Mouse (Mus musculus) lung, adult 2 months (tissue): ENCODE results near the gene Hivep2. TPM values are rescaled to one million over a fixed set of nuclear protein-coding genes. Genes with fewer than 3 reads are reported as not detected.

Experiments
- DNase-seq: peaks from one replicate; pipeline ENCODE4 v3.0.0; 2022
- H3K4me1 ChIP-seq: fragments of 200-500 bp; 2 replicates; pipeline ENCODE4 v1.6.1; 2011; ENCODE audit warnings: low read length; ENCODE audit not compliant: control insufficient read depth, insufficient read depth
- H3K4me3 ChIP-seq: fragments of 200-500 bp; replicated peaks from 2 replicates; pipeline ENCODE3; 2011; ENCODE audit warnings: low read depth, mild to moderate bottlenecking, control low read depth, low read length; ENCODE audit errors: extremely low read depth
- CTCF ChIP-seq: fragments of 200-500 bp; IDR thresholded peaks from 2 replicates; pipeline ENCODE4 v1.5.1; 2011; ENCODE audit warnings: mild to moderate bottlenecking, low read length, control low read depth; ENCODE audit not compliant: insufficient read depth
- POLR2A ChIP-seq: fragments of 200-500 bp; IDR thresholded peaks from 2 replicates; pipeline ENCODE4 v1.6.1; 2011; ENCODE audit warnings: low read depth, mild to moderate bottlenecking, control low read depth, low read length, borderline replicate concordance; ENCODE audit errors: extremely low read depth
- WGBS: fragments of 180-500 bp; shearing (Covaris S2); methylation state at CpG from one replicate; pipeline ENCODE4 v1.1.7; 2018; 5-methylcytosine and 5-hydroxymethylcytosine counted together
- polyA plus RNA-seq: library from polyadenylated mRNA; depleted of rRNA; stranded (reverse); fragments of >200 nt; gene quantifications from 2 replicates; pipeline ENCODE4 v1.2.3, GENCODE M21; 2012

Hivep2 gene
- polyA plus RNA-seq, 1 experiment: 11.0 TPM

DNA sequence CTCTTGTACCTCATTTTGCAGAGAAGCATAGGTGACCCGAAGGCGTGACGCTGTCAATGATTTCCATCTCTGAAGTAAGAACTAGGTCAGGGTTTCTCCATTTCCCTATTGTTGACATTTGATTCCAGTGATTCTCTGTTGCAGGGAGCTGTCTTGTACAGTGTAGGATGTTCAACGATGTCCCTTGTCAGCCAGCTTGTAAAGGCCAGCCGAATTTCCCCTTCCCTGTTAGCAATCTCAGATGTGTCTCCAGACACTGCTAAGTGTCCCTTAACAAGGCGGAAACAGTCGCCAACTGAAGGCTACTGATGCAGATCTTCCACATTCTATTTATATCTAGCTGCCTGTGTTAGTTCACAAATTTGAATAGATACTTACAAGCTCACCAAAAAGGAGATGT, 68.9 kb downstream of the Hivep2 start:
- Histone ChIP-seq H3K4me3 (no peak overlapping the region), H3K4me1 (peaks cover 6% of the 10 kb centered on the region)
- TF ChIP-seq POLR2A (no peak), CTCF (no peak)
- WGBS: 77% methylated on average over 7 of the region's 7 CpGs
- no peak for DNase-seq

DNA sequence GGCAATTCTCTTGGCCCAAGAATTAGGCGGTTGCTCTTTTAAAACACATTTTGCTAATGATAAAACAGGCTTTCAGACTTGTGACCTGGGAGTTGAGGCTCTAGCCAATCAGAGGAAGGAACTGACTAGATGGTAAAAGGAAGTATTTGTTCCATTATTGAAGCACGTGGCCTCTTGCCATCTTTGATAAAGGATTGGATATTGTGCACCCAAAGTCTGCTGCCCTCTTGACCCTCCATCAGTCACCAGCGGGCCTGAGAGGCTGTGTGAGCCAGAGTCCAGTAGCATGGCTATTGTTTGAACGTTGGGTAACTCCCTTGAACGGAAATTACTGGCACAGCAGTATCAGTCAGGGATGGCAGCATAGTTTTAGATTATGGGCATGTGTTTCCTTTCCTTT, 69.7 kb downstream of the Hivep2 start:
- H3K4me3 ChIP-seq: no peak overlapping the region
- peaks cover 6% of the 10 kb centered on the region for H3K4me1 ChIP-seq
- 38% methylated on average over 5 of the region's 5 CpGs for WGBS
- DNase-seq: no peak
- TF ChIP-seq POLR2A: no peak
- no peak for TF ChIP-seq CTCF

DNA sequence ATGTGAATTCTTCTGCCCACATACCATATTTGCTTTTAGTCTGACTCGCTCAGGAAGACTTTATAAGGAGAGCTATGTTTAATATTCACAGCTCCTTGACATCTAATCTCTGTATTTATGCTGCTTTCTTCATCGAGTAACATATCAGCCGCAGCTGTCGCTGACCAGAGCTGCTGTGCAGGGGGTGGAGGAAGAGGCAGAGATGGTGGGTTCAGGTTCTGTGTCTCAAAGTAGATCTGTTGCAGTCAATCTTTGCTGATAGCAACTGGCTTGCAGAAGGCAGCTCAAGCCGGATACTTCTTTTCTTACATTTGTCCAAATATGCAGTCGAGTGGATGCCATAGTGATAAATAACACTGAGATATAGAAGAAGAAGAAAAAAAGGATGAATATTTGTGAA, 70.6 kb downstream of the Hivep2 start:
- no peak for DNase-seq
- TF ChIP-seq POLR2A (no peak), CTCF (no peak)
- 81% methylated on average over 6 of the region's 6 CpGs for WGBS
- no peak overlapping the region for H3K4me3 ChIP-seq
- peaks cover 6% of the 10 kb centered on the region for H3K4me1 ChIP-seq

DNA sequence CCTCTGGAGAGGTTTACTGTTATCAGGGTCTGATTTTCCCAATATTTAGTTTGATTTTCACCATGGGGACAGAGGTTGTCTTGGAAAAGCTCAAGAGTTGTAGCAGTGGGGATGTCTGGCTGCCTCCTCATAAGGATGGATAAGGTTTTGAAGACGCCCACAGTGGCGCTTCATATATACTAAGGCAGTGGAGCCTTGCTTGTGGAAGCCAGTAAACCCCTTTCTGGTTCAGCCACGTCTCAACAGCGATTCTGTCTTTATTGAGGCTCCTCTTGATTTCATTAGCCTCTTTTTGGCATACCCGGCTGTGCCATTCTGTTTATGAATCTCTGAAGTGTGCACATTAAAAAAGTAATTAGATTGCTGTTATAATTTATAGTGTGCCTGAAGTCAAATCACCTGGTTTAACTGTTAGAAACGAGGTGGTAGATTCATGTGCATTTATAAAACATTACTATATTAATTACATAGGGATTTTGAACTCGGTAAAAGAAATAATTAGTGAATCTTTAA, 72.2 kb downstream of the Hivep2 start:
- 87% methylated on average over 7 of the region's 7 CpGs for WGBS
- peaks cover 6% of the 10 kb centered on the region for H3K4me1 ChIP-seq
- H3K4me3 ChIP-seq: no peak overlapping the region
- TF ChIP-seq POLR2A (no peak), CTCF (no peak)
- DNase-seq: no peak

DNA sequence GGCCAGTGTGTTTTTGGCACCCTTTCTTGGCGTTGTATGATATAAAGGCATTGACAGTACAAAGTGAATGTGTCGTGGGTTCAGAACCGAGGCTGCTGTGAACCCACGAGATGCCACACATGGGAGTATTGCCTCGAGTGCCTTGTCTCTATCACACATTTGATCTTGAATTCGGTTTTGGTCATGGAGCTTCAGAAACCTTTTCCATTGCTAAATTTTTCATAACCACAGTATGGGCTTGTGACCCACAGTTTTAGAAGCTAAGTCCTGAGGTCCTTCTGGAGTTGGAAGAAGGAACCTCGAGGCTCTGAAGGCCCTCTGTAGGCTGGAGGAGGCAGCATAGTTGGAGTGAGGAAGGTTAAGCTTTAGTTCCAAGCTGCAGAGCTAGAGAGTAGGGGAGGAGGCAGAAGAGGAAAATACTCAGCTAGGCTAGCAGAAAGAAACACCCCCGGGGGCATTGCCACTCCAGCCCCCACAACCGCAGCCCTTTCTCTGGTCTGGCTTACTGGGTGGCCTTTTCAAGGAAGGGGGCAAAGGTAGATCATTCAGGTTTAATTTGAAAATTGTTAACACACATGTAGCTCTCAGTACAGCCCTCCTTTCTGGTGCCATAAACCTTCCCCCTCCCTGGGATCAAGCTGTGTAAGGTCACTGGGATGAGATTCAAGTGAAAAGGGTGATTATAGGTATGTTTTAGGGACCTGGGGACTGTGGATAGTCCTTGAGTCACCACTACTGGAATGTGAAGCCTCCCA, 75.0 kb downstream of the Hivep2 start:
- Histone ChIP-seq H3K4me1 (0 out of 2 replicates have a peak, but pooled peaks cover 2% of the 10 kb centered on the region), H3K4me3 (no peak overlapping the region)
- 77% methylated on average over 9 of the region's 9 CpGs for WGBS
- TF ChIP-seq POLR2A (no peak), CTCF (no peak)
- no peak for DNase-seq

DNA sequence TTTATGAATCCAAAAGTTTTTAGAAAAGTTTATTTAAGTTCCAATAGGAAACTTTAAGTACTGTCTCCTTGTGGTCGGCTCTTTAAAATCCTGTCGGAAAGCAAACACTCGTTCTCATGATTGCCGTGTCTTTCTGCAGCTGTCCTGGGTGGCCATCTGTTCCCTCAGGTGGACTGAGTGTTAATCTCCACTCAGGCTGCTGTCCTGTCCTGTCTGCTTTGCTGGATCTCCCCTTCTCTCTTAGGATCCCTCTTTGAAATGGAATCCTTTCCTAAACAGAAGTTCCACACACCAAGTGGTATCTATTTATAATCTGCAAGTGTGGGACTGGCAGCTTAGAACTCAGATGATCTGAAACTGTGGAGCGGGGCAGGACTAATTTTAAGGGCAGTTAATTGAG, 75.7 kb downstream of the Hivep2 start:
- DNase-seq: no peak
- no peaks in the 10 kb centered on the region; the same call in 1 of the 2 replicates for H3K4me1 ChIP-seq
- TF ChIP-seq POLR2A (no peak), CTCF (no peak)
- no peak overlapping the region for H3K4me3 ChIP-seq
- 72% methylated on average over 5 of the region's 5 CpGs for WGBS

DNA sequence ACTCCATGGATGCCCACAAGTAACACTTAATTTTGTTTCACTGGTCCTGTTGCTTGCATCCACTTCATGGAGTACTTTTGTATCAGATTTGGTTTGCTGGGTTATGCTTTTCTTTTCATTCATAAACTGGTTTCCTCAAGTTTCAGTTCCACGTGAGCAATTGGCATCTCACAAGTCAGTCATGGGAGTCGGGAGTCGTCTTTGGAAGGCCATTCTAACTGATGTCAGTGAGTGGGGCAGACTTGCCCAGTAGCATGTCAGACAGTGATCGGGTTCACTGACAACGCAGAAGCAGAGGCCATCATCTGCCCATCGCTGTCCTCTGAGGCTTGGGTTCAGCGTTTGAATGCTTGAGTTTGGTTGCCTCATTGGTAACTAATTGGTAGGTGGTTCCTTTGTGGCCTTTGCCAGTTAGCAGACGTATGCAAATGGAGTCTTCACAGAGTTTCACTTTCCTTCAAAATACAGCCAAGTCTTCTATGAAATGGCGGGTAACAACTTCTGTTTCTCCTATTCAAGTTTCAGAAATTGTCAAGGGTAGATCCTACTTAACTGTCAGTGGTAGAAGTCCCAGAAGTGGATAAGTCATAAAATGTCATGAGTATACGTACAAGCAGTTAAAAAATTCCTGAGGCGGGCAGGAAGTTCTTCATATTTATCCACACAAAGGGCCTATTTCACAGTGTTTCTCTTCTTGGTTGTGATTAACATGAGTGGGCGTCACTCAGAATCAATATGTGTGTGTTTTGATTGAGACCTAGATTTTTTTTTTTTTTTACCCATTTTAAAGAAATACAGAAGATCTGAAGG, 76.9 kb downstream of the Hivep2 start:
- DNase-seq: no peak
- 79% methylated on average over 12 of the region's 12 CpGs for WGBS
- Histone ChIP-seq H3K4me1 (peaks cover 7% of the 10 kb centered on the region; the same call in 1 of the 2 replicates), H3K4me3 (no peak overlapping the region)
- TF ChIP-seq CTCF: no peak
- TF ChIP-seq POLR2A: no peak

DNA sequence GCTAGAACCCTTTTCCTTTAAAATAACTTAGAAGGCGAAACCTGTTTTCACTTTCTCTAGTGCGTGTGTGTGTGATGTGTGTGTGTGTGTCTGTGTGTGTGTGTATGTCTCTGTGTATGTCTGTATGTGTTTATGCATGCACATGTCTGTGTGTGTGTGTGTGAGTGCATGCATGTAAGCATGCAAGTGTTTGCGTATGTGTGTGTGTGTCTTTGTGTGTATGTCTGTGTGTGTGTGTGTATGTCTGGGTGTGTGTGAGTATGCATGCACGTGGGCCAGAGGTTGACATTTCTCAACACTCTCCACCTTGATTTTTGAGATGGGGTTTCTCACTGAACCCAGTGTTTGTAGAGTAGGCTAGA, 77.5 kb downstream of the Hivep2 start:
- WGBS: 93% methylated on average over 4 of the region's 4 CpGs
- no peak for DNase-seq
- Histone ChIP-seq H3K4me1 (peaks cover 13% of the 10 kb centered on the region), H3K4me3 (no peak overlapping the region)
- TF ChIP-seq POLR2A (no peak), CTCF (no peak)

DNA sequence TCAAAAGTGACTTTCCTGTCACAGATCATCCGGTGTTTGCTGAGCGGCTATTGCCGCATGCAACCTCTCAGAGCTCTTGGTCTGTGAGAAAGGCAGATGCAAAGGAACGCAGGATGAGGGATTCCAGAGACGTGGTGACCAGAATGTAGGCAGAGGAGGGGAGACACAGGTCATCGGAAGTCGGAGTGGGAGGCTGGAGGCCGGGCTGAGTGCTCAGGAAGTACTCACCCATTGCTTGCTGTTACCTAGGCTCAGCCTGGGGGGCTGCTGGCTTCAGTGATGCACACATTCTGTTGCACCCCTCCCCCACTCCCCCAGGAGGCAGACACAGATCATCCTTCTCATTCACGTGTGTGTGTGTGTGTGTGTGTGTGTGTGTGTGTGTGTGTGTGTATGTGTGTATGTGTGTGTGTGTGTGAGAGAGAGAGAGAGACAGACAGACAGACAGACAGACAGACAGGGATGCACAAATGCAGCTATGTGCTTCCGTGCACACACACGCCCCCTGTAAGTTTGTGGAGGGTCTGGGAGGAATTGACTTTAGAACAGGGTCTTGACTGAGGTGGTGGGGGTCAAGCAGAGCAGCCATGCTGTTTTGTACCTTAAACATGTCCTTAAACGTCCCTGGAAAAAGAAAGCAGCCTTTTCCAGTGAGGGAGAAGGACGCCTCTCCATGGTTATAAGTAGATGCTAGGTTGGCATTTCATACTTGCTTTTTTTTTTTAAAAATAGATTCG, 78.3 kb downstream of the Hivep2 start:
- TF ChIP-seq POLR2A: no peak
- TF ChIP-seq CTCF: no peak
- H3K4me3 ChIP-seq: no peak overlapping the region
- WGBS: 63% methylated on average over 14 of the region's 14 CpGs
- DNase-seq: no peak
- H3K4me1 ChIP-seq: peaks cover 18% of the 10 kb centered on the region
